Mouse (Mus musculus): ENCODE data around the gene Rap1gap.

- TF ChIP-seq CTCF (IDR thresholded peaks at IDR 0.05) = no peak
- no peak for TF ChIP-seq EP300 (IDR thresholded peaks at IDR 0.05)
Observed at GRCm38 (mm10) chr4:137768831-137769230, 104.3 kb downstream of the Rap1gap start.
